Mouse (Mus musculus) c-Kit-positive CD71-negative TER-119-negative erythroid progenitor cells, embryonic 14.5 days (primary cell): ENCODE measurements around the gene Cemip2.

ENCODE experiments used
- DNase-seq: peaks from one replicate; pipeline ENCODE4 v3.0.0-alpha.2; 2013; ENCODE audit warnings: low read depth

Cemip2 gene

DNA sequence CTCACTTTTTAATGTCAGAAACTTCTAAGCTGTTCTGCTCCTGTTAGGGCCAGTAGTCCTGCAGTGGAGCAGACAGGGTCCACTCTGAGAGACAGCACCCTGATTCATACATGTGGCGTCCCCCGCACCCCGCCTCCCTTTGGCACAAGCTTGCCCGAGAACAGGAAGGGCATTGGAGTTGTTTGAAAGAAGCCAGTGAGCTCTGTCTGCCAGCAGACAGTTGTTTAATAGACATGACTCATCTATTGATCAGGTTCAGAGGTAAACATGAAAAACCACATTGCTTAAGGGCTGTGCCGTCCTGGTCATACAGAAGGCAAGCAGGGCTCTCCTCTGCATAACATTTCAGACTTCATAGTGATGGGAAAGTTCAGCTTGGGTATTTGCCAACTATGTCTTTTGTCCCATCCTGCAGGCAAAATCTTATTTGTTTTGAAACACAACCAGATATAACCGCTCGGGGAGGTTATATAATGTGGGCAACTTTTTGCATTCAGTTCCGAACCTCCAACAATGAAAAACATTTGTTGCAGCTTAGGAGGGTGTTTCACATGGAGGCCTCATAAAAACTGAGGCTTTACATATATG, 36.4 kb downstream of the Cemip2 start:
- no peak for DNase-seq

DNA sequence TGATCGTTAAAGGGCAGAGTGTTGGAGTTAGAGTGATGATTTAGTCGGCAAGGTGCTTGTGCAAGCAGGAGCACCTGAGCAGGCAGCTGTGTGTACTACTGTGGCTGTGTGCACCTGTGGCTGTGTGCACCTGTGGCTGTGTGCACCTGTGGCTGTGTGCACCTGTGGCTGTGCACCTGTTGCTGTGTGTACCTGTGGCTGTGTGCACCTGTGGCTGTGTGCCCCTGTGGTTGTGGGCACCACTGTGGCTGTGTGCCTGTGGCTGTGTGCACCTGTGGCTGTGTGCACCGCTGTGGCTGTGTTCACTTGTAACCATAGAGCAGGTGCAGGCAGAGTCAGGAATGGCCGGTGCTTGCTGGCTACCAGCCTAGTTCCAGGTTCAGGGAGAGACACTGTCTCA, 38.1 kb downstream of the Cemip2 start:
- no peak for DNase-seq

DNA sequence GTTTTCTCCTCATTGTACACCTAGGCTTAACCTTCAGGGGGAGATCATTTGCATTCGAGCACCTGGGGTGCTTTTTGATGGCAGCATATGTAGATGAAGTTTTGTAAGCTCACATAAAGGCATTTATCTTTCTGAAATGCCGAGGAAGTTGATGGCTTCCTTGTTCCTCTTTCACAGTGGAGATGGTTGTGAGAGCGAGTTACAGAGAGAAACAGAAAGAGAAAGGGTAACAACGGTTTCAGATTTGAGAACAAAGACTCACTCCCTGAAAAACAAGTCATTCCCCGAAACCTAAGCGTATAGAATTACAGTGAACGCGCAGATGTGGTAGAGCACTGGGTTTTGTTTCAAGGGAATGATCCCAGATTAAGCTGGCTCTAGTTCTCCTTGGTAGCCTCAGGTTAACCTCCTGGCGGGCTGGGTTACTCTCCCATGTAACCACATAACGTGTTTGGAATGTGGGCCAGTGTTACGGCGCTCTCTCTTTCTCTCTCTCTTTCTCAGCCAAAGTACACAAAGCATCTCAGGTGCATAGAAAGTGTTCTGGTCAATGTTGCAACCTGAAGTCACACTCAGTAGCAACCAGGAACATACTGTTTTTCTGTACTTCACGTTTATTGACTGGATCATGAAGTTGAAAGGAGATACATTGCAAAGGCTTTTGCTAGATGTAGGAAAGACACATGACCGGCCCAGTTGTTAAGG, 40.0 kb downstream of the Cemip2 start:
- no peak for DNase-seq

DNA sequence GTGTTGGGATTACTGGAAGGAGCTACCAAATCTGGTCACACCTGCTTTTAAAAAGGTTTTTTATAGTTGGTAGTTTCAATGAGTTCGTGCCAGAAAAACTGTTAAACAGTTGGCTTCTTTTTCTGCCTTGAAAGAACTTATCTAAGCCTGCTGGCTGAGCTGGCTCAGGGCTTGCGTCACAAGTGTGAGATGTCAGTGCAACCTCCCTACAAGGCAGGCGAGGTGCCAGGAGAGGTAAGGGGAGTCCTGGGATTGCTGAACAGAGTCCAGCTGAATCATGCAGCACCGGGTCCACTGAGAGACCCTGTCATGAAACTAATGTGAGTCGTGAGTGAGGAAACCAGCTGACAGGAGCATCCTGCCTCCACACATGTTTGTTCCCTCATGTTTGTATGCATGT, 41.4 kb downstream of the Cemip2 start:
- no peak for DNase-seq

DNA sequence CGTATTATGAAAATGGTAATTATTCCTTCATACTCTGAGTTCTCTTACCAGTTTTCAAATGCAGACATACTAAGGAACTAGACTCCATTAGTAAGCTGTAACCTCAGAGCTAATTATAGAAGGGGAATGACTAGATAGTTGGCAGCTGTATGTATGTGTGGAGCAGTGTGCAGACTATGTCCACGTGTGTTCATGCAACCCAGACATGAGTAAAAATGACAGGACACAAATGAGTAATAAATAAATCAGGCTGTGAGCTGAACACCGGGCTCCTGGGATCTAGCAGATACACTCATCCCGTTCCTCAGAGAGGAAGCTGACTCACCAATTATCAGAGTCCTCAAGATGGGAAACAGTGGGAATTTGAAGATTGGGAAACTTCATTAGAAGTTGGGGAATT, 42.0 kb downstream of the Cemip2 start:
- DNase-seq = no peak

DNA sequence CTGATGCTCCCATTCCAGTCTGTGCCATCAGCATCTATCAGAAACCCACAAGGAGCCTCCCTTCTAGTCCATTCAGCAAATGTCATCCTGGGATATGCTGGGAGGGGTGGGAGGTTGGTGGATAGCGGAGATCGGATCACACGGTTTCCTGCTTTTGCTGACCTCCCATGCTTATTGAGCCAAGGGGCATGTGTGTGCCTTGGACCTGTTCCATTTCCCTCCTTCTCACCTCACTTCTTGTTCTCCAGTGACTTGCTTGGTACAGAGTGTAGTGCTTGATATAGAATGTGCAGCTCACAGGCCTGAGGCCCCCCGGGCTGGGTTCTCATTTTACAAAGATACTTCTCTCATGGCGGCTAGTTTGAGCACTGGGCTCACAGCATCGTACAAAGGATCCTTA, 43.7 kb downstream of the Cemip2 start:
- DNase-seq = no peak

DNA sequence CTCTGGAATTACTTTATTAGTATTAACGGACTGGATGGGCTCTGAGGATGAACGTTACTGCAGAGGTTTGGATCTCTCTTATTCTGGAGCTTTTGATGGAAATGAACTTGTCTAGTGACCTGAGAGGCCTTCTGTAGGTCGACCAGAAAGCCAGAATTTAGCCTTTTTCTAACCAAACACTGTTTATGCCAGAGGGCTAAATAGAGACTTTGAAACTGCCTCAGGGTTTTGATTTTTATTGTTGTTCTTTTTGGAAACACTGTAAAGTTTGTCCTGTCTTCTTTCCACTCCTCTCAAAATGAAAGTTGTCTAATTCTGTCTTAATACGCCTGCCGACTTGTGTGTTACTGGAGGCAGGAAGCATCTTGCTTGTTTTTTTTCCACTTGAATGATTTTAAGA, 46.0 kb downstream of the Cemip2 start:
- no peak for DNase-seq

DNA sequence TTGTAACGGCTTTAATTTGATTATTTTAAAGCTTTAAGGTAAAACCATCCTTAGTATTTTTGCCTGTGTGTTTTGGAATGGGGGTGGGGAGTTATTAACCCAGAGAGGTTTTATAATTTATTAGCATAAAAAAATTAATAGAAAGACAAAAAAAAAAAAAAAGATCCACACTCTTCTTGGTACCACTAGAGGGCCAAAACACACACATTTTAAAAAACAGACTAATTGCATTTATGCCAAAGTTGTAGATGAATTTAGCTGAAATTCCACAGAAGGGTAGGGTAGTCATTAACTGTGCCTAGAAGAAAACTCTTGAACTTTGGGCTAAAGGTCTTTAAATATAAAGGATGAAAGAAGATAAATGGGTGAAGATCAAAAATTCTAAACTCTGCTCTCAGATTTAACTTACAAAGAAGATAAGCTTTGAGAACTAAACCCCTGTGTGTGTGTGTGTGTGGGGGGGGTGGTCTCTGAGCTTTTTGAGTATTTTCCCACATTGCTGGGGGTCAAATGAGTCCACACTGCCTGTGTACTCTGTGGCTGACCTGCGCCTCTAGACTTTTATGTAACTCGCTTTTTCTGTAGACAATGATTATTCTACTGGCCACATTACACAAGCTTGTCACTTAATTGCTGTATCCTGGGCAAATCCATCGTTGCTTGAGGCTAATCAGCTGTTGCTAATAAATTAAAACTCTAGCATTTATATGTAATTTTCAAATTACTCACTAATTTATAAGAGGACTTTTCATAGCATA, 47.2 kb downstream of the Cemip2 start:
- no peak for DNase-seq

DNA sequence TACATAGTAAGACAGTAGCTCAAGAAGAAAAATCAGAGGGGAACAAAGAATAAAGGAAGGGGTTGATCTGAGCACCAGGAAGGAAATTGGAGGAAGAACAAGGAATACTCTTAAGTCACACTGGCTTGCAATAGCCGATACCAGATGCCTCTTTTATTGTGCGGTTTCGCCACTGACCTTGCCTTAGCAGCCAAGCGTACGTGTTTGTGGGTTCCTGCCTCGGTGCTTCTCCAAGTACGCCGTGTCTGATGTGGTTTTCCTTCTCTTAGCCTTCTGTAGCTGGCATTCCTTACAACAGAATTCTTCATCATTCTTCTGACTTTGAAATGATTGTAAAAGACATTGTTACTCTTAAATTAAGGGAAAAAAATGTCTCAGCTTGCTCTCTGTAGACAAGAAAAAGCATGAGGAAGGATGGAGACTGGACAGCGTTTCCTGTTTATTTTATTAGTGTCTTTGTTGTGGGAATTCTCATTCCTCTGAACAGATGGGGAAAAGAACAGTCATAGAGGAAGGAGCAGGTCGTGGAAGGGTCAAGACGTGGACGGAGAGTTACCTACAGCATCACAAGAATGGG, 55.4 kb downstream of the Cemip2 start:
- DNase-seq = no peak

DNA sequence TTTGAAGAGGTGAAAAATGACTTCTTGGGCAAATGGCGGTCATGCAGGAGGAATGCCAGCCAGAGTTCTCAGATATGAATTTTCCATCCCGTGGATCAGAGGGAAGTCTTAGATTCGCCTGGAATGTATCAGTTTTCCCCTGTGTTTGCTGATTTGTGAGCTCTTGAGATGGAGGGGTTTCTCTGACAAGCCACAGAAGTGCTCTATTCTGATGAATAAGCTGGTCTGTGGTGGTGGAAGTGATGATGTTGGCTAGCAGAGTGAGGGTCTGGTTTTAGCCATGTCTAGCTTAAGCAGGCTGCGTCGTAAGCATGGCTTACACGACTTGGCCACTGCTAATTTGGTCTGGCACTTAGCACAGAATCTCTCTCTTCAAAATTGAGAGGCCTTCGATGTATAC, 56.8 kb downstream of the Cemip2 start:
- DNase-seq = no peak

DNA sequence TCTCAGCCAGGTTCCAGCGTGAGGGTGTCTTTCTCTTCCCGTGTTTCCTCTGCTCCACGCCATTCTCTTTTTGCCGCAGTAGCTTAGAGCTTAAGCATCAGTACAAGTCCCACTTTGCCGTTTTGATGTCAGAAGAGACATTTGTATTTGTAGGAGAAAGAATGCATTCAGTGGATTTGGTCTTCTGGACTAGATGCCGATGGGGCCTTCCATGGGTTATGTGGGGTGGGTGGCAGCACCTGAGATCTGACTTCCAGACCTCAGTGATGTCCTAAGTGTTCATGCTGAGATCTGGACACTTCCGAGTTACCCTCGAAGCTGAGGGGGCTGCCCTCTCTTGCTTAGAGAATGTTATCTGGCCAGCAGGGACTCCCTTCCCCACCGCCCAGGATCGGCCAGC, 72.6 kb downstream of the Cemip2 start:
- DNase-seq = no peak

DNA sequence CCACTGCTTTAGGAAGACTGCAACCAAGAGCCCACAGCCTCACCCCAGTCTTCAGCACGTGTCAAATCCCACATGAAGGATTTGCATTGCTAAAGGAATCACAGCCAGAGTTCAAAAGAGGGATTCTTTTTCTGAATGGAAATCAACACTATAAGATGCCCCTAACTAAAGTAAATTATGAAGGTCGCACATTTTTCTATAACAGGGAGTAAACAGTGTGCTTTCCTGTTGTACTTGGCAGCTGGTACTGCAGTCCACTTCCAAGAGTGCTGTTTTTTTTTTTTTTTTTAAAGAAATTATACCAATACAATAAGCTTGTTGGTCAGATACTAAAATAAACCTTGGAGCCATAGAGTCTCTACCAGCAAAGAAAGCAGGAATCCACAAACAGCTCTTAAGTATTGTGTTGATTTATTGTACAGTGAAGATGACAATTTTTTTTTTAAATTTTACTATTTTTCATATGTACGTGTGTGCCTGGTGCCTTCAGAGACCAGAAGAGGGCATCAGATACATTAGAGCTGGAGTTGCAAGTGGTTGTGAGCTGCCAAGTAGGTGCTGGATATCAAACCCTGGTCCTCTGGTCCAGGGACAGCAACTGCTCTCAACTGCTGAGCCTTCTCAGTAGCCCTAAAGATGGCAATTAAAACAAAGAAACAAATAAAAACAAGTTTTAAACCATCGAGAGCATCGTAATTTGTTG, 76.5 kb downstream of the Cemip2 start:
- DNase-seq = no peak

DNA sequence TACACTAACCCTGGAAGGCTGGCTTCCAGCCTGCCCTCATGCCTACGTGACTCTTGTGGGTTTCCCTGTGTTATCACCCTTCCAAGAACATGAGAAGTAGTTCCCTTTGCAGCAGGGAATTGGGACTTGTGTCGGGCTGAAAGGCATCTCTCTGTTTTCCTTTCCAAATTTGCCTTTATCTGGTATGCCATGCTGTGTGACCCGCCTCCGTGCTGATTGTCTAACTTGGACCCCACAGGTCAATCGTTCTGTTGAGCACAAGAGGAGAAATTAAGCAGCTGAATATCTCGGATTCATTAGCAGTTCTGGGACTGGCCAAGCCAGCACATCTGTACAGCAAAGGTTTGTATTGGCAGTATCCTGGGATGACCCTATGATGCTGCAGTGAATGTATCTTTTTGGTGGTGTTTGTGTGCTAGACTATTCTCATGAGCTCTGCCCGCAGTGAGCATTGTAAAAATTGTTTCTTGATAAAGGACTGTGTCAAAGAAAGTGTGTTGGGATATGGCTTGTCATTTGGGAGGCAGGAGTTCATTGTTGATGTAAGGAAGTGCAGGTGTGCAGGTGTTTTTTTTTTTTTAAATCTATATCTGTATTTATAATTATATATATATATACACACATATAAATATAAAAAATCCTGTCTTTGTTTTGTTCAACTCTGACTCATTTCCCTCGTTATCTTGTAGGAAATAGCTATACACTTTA, 77.4 kb downstream of the Cemip2 start:
- DNase-seq = no peak

DNA sequence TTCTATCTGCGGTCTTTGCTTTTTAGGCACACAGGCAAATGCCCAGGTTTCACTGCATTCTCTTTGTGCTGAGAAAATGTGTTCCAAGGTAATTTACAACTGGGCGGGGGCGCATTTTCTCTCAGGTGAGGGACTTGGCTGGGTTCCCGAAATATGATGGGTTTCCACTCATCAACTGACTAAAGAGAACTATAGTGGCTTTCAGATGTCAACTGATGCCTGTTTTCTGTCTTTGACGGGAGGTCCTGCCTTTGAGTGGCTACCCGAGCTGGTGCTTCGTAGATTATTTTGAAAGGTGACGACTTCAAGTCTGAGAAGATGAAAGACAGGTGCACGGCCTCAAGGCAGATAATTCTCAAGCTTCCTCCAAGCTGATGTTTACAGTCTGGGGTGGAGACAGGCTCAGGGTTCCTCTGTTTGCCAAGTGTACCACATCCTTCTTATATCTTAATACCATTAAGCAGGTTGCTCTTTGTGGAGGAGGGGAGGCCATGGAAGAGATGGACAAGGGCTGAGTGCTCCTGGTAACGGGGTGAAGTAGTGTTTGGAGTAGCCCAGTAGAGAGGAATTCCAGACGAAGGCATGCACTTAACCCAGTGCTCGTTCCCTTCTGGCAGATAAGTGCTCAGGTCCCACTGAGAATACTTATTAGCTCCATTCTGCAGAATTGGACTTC, 80.8 kb downstream of the Cemip2 start:
- no peak for DNase-seq

DNA sequence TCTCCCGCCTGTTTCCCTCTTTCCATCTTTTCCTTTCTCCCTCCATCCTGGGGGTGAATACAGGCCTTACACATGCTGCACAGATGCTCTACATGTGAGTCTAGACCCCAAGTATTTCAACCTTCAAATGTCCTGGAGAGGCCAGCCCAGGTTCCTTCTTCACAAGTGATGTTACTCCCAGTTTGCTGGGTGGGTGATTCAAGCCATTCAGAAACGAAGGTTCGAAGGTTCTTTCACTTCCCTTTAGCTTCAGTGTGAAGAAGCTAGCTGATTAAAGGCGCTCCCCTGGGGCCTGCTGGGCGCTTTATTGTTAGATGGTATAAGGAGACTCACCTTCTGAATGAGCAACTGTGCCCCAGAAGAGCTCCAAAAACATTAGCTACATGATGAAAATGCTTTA, 82.0 kb downstream of the Cemip2 start:
- DNase-seq = no peak

DNA sequence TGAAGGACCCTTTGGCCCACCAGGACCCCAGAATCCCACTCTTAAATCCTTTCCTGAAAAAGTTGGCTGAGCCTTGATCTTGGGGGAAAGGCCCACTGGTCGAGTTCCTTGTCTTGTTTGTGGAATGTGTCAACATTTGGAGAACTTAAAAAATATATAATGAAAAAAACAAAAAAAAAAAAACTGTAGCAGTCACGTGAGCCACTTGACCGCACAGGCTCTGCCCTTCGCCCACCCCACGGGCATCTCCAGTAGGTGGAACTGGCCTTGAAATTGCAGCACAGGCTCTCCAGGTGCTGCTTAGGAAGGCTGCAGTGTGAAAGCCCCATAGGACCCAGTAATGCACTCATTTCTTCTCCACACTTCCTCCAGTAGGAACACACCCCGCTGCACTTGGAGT, 82.8 kb downstream of the Cemip2 start:
- no peak for DNase-seq

DNA sequence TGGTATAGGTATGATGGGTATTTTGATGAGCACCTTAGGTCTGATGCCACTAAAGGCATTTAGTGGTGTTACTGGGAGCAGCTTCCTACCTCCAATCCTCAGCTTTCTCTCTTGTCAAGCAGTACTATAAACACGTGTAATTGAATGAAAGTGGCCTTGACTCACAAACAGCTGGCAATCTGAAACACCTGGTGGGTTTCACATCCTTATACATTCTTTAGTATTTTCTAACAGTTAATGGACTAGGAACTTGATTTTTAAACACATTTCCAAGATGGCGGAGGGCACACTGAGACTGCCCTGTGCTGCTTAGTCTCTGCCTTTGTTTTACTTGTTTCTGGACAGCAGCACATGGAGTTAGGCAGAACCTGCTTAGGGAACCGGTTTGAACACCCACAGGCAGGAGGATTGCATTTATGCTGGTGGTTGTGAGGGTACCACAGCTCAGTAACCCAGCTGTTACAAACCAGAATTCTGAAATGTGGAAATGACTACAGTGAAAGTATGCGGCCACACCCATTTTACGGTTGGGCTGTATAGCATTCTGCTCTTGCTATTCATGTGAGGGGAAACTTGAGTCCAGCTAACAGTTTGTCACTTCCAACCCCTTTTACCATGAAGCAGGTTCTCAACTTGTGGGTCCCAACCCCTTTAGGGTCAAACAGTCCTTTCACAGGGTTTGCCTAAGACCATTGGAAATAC, 84.3 kb downstream of the Cemip2 start:
- DNase-seq = no peak

DNA sequence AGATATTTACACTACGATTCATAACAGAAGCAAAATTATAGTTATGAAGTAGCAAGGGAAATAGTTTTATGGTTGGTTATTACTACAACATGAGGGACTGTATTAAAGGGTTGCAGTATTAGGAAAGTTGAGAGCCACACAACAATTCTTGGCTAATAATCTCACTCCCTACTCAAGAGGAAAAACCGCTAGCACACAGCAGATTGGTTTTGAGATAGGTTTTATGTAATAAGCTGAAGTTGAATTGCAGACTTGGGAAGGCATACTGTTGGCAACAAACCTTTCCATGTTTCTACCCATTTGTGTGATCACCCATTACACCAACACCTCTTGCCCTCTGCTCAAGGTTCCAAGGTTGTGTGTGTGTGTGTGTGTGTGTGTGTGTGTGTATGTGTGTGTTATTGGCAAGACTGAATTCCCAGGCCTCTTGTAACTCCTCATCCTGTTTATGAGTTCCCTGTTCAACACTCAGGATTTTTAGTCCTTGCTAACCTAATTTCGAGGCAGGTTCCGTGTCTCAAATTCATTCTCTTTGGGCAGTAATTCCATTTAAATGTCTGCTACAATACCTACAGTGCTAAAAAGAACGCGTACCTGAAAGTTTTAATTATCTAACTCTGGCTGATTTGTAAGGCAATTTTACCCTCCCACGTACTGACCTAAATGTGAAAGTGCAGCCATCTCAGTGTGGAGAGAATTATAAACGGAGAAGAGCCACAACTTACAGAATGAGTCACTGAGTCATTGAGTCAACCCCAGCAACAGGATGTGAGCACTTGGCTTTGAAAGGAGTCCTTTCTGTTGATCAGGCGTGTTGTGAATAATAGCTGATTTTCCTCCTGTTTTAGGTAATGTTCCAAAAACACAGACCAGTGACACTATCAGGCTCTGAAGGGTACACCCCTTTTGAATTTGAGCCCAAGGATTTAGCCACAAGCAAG, 85.1 kb downstream of the Cemip2 start:
- DNase-seq = no peak

DNA sequence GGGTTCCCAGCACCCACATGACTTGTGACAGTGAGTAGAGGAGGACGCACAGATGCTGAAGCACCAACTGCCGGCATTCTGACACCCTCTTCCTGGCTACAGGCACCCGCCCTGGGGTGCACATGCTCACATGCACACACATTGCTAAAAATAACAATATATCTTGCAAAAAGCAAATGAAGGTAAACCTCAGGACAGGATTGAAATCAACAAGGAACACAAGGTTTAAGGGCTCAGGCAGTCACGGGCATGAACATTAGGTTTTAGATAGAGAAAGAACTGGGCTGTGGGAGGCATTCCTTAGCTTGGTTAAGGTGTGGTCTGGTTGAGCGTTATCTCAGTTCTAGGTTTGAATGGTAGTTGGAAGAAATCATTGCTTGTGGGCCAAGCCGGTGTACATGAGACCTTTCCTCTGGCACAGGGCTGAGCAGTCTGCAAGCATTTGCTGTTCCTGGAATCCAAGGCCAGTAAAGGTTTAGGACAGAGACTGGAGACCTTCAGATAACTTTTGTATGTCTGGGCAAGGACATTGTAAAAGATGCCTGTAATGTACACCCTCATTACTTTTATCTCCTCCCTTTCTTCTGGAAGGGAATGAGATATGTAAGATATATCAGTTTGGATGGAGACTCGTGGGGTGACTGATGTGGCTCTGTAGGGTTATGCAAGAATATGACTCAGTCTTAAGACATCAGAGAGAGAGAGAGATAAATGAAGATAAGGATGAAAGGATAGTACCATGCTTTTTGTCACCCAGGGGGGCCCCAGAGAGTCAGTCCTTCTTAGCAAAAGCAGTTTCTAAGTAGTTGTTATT, 87.3 kb downstream of the Cemip2 start:
- no peak for DNase-seq
